Mouse (Mus musculus): ENCODE data around the gene Otud5.

- TF ChIP-seq GATA1 (IDR thresholded peaks at IDR 0.05; ENCODE audit: borderline replicate concordance, low read length) (no peak), CTCF (IDR thresholded peaks at IDR 0.05; ENCODE audit: low read depth, low read length) (no peak), TAL1 (conservative IDR thresholded peaks at IDR 0.05; ENCODE audit: low read depth, low read length) (no peak), POLR2AphosphoS5 (IDR thresholded peaks at IDR 0.05; ENCODE audit: insufficient replicate concordance, low read depth, low read length) (no peak)
Observed at GRCm38 (mm10) chrX:7865343-7865742, 24.2 kb downstream of the Otud5 start.
